Mouse (Mus musculus) kidney, postnatal 0 days (tissue): Measurements from ENCODE around the gene Usp2. TPM values are rescaled to one million over a fixed set of nuclear protein-coding genes. Genes with fewer than 3 reads are reported as not detected.
"Not testable (repeated sequence)": the region's sequence is repeated elsewhere in the genome, so short reads cannot be mapped to it uniquely, and the experiment has no call there.

Source experiments
- ATAC-seq: fragments of 200-750 bp; cut with Nextera tagmentation; replicated peaks from 2 replicates; pipeline ENCODE4 v1.8.0; 2017; ENCODE audit warnings: low read depth, moderate number of reproducible peaks, moderate TSS enrichment, moderate library complexity; ENCODE audit not compliant: low FRiP score
- DNase-seq: peaks from one replicate; pipeline ENCODE4 v3.0.0-alpha.2; 2016; ENCODE audit warnings: low spot score
- H3K27ac ChIP-seq: fragments of 300-500 bp; sonication (generic); 2 replicates; pipeline ENCODE4 v1.5.1; 2014; ENCODE audit warnings: mild to moderate bottlenecking
- H3K27me3 ChIP-seq: fragments of 300-500 bp; sonication (generic); 2 replicates; pipeline ENCODE4 v1.6.1; 2014; ENCODE audit warnings: low read length, mixed read lengths; ENCODE audit not compliant: insufficient read depth
- H3K36me3 ChIP-seq: fragments of 300-500 bp; sonication (generic); 2 replicates; pipeline ENCODE4 v1.6.1; 2014; ENCODE audit warnings: low read length, mixed read lengths; ENCODE audit not compliant: insufficient read depth
- H3K4me1 ChIP-seq: fragments of 300-500 bp; sonication (generic); replicated peaks from 2 replicates; pipeline ENCODE4 v1.6.1; 2014; ENCODE audit warnings: antibody characterized with exemption, low read length, mixed read lengths; ENCODE audit not compliant: insufficient read depth
- H3K4me2 ChIP-seq: fragments of 300-500 bp; sonication (generic); 2 replicates; pipeline ENCODE4 v1.6.1; 2014; ENCODE audit warnings: mild to moderate bottlenecking, low read length, moderate library complexity, mixed read lengths
- H3K4me3 ChIP-seq: fragments of 300-500 bp; sonication (generic); replicated peaks from 2 replicates; pipeline ENCODE4 v1.5.1; 2014; ENCODE audit warnings: low read depth, low read length
- H3K9ac ChIP-seq: fragments of 300-500 bp; sonication (generic); 2 replicates; pipeline ENCODE4 v1.6.1; 2014; ENCODE audit warnings: low read depth, low read length
- H3K9me3 ChIP-seq: fragments of 300-500 bp; sonication (generic); replicated peaks from 2 replicates; pipeline ENCODE4 v1.6.1; 2016; ENCODE audit warnings: low read length, inconsistent platforms, mixed read lengths
- CTCF ChIP-seq: IDR thresholded peaks from 2 replicates; pipeline ENCODE4 v1.5.1; 2016; ENCODE audit warnings: antibody characterized with exemption, low read depth, mild to moderate bottlenecking, moderate library complexity
- WGBS: fragments of 180-500 bp; shearing (Covaris S2); extraction: QIAGEN DNeasy Blood & Tissue Kit; methylation state at CpG from one replicate; pipeline ENCODE4 v1.1.7; 2014; 5-methylcytosine and 5-hydroxymethylcytosine counted together
- polyA plus RNA-seq: library from polyadenylated mRNA; unstranded; fragments of >200 nt; fragmentation: Nextera tagmentation; extraction: Ambion mirVana; gene quantifications from 2 replicates; pipeline ENCODE4 v1.2.1, GENCODE M21; 2015

The Usp2 gene
- polyA plus RNA-seq, 1 experiment from 2014 or later, result 62.9 TPM

DNA sequence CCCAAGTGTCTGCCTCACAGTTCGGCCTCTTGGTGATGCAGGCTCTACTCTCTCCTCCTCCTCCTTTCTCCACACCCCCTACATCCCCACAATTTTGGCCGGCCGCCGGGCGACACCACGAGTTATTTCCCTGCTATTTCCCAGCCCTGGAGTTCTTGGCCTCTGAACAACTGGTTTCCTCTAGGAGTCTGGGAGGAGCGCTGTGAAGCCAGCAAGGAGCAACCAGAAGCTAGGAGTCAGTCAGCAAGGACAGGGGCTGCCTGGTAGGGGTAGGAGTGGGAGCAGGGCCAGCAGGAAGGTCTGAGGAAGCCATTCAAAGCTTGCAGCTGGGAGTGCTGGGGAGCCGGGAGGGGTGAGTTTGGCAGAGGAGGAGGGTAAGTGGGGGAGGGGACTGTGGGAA, 40.3 kb downstream of the Usp2 start, which contains the start of gene C1qtnf5:
TSS of gene C1qtnf5 (plus strand) at position 136 of the 400 bp plus-strand sequence.
- Histone ChIP-seq H3K27me3 (no peaks in the 10 kb centered on the region), H3K4me2 (peak within 1 kb of the TSS; percentile 45), H3K9ac (0 out of 2 replicates have a peak within 1 kb of the TSS, but pooled peaks have one; percentile 35), H3K27ac (peak within 1 kb of the TSS; percentile 63), H3K4me3 (0 out of 2 replicates have a peak within 1 kb of the TSS, but pooled peaks have one; percentile 0), H3K9me3 (no peaks in the 10 kb centered on the region), H3K36me3 (no peaks in the 10 kb centered on the region), H3K4me1 (peaks cover 45% of the 10 kb centered on the region)
- ATAC-seq (peak; percentile 15; the same call in 1 of the 2 replicates), DNase-seq (peak; percentile 94)
- no peak for TF ChIP-seq CTCF
- WGBS, result 17% methylated on average over 8 of the region's 8 CpGs

GRCm38 (mm10) chr9:44107557-44108179, 40.8 kb downstream of the Usp2 start:
- 0 out of 2 replicates have a peak overlapping the region, but pooled peaks have one; percentile 0 for H3K4me3 ChIP-seq
- no peaks in the 10 kb centered on the region for H3K27me3 ChIP-seq
- TF ChIP-seq CTCF, result peak; percentile 57
- peak overlapping the region; percentile 63 for H3K27ac ChIP-seq
- 29% methylated on average over 25 of the region's 25 CpGs for WGBS
- H3K4me1 ChIP-seq, result peaks cover 45% of the 10 kb centered on the region
- H3K9ac ChIP-seq, result 0 out of 2 replicates have a peak overlapping the region, but pooled peaks have one; percentile 31
- no peaks in the 10 kb centered on the region for H3K9me3 ChIP-seq
- peak overlapping the region; percentile 45 for H3K4me2 ChIP-seq
- ATAC-seq (peak; percentile 14; the same call in 1 of the 2 replicates), DNase-seq (no peak)
- no peaks in the 10 kb centered on the region for H3K36me3 ChIP-seq

DNA sequence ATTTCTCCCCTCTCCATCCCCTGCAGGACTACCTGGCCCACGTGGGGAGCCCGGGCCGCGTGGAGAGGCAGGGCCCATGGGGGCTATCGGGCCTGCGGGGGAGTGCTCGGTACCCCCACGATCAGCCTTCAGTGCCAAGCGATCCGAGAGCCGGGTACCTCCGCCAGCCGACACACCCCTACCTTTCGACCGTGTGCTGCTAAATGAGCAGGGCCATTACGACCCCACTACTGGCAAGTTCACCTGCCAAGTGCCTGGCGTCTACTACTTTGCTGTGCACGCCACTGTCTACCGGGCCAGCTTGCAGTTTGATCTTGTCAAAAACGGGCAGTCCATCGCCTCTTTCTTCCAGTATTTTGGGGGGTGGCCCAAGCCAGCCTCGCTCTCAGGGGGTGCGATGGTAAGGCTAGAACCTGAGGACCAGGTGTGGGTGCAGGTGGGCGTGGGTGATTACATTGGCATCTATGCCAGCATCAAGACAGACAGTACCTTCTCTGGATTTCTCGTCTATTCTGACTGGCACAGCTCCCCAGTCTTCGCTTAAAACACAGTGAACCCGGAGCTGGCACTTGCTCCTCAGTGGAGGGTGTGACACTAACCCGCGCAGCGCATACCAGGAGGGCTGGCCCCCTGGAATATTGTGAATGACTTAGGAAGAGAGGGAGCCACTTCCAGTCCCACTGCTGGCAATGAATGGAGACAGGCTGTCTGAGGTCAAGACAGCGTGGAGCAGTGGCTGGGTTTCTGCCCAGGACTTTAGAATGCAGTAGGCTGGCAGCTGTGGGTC, 41.6 kb downstream of the Usp2 start:
- Histone ChIP-seq H3K4me3 (no peak overlapping the region), H3K9me3 (no peaks in the 10 kb centered on the region), H3K9ac (0 out of 2 replicates have a peak overlapping the region, but pooled peaks have one; percentile 31), H3K4me2 (peak overlapping the region; percentile 45), H3K4me1 (peaks cover 45% of the 10 kb centered on the region), H3K36me3 (no peaks in the 10 kb centered on the region), H3K27ac (no peak overlapping the region; the same call in 1 of the 2 replicates), H3K27me3 (no peaks in the 10 kb centered on the region)
- DNase-seq (no peak), ATAC-seq (no peak)
- 70% methylated on average over 31 of the region's 31 CpGs for WGBS
- no peak for TF ChIP-seq CTCF

DNA sequence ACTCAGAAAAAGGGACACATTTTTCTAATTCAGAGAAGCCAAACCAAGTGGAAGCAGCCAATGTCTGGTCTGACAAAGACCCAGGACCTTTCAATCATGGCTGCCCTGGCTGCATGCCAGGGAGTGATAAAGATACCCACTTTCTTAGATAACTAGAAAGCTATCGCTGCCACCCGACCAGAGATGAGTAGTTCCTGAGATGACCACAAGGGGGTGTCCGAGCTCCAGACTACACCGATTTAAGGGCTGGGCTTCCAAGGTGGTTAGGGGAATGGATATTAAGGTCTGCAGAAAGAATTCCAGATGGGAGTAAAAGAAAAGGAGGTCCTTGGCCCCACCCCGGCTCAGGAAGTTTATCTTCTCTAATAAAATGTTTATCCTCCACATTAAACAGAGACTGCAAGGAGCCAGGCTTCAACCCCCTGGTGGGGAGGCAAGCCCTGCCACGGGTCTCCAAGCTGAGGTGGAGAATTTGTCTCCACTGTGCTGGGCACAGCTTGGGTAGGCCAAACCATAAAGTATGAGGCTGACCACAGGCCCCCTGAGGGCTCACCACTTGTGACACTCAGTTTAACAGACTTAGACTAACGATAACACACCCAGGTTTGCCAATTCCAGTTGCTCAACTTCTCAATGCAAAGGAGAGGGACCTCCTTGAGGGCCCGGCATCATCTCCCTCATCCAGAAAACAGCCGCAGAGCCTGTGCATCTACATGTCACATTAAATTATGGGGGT, 42.7 kb downstream of the Usp2 start:
- TF ChIP-seq CTCF, result peak; percentile 87
- no peak overlapping the region for H3K4me3 ChIP-seq
- peaks cover 45% of the 10 kb centered on the region for H3K4me1 ChIP-seq
- DNase-seq (peak; percentile 84), ATAC-seq (no peak)
- H3K4me2 ChIP-seq, result peak overlapping the region; percentile 41
- no peaks in the 10 kb centered on the region for H3K27me3 ChIP-seq
- 0 out of 2 replicates have a peak overlapping the region, but pooled peaks have one; percentile 13 for H3K9ac ChIP-seq
- H3K36me3 ChIP-seq, result no peaks in the 10 kb centered on the region
- H3K9me3 ChIP-seq, result no peaks in the 10 kb centered on the region
- WGBS, result 16% methylated on average over 9 of the region's 9 CpGs
- peak overlapping the region; percentile 13; the same call in 1 of the 2 replicates for H3K27ac ChIP-seq

DNA sequence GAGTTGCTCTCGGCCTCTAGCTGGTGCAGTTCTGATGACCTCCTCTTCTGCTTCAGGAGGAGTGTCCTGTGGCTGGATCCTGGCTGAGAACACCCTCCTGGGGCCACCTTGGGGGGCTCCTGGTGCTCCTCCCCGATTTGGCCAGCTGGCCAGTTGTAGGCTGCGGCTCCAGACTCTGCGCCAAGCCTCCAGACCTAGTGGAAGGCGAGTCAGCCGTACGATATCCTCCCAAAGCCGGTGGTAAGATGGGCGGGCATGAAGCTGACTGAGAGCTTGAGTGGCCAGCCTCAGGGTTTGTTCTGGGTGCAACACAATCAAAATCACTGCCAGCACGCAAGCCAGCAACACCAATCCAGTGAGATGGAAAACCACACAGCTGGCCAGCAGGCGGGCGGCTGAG, 45.1 kb downstream of the Usp2 start:
- not testable (repeated sequence) for H3K9ac ChIP-seq, H3K27me3 ChIP-seq, H3K36me3 ChIP-seq, H3K9me3 ChIP-seq, H3K27ac ChIP-seq, DNase-seq, H3K4me3 ChIP-seq, ATAC-seq
- Histone ChIP-seq H3K4me1 (peaks cover 36% of the 10 kb centered on the region), H3K4me2 (peak overlapping the region; percentile 54; the same call in 1 of the 2 replicates)
- WGBS, result 57% methylated on average over 10 of the region's 12 CpGs
